Mouse (Mus musculus) ES-Bruce4 (cell line): ENCODE results near the gene Egfem1.

Source experiments
- CTCF ChIP-seq: IDR thresholded peaks from one replicate; pipeline ENCODE4 v1.8.1; 2011; ENCODE audit warnings: low read depth, low read length
- POLR2A ChIP-seq: IDR thresholded peaks from one replicate; pipeline ENCODE4 v1.8.1; 2011; ENCODE audit warnings: low read length; ENCODE audit not compliant: insufficient read depth

DNA sequence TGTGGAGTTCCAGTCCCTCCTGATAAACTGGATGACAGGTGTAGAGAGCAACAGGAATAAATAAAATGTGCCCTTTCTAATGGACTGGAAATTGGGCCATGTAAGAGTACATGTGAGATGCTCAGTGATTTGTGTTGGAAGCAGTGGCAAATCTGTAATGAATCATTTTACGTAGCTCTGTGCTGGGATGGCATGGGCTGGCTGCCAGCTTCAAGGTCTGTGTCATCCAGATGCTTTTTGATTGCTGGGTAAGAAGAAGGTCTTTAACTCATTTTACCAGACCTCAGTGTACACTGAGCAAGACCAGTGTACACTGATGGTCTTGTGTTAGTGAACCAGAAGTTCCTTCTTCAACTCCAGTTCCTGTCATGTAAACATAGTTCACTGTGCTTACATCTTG, 462.2 kb downstream of the Egfem1 start:
- TF ChIP-seq CTCF (no peak), POLR2A (no peak)
